ENCODE assay signal across 8 mouse cellular contexts in the genomic region with DNA sequence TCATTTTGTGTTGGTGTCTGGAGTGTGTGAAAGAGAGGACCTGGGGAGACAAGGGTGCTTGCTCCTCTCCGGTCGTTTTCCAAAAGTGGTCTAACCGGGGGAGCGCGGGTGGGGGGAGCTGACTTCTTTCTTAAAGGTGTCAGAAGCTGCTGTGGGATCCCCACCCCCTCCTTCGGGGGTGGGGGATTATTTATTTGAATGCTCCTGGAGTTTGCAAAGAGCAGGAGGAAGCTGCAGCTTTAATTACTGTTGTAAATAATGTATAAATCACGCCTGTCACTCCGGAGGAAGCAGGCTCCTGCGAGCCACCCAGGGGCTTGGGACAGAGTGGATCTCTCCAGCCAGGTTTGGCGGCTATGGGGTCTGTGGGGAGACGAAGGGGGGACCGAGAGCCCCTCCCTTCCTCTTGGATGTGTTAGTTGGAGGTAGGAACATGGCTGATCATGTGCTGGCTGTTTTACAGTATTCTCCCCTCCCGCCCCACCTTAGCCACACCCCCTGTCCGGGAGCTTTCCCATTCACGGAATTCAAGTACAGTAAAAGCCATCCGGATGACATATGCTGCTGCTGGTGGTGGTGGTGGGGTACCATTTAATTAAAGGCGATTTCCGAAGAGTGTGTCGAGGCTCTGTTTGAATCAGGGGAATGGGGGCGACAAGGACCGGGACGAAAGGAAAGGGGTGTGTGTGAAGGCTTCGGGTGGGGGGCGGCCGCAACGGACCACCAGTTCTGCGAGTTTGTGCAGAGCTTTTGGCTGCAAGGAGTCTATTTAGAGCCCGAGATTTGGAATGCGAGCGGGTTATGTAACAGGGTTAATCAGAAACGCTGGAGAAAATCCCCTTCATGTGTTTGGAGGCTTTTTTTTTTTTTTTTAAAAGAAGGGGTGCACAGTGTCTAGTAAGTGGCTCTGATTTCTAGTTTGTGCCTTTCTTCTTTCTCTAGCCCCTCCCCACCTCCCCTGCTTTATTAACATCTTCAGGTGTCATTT. TPM values are rescaled to one million over a fixed set of nuclear protein-coding genes. Genes with fewer than 3 reads are reported as not detected.
DNase-seq lines count a peak whose midpoint lies in the region; ATAC-seq and TF ChIP-seq lines count a peak whose summit lies in the region.

No protein-coding gene starts in this region.

- DNase-seq in cerebellum, adult 2 months = peak; percentile 80 to 86
- peak; percentile 33 for DNase-seq in forelimb bud, embryonic 11.5 days (ENCODE audit: low read depth, low spot score)
- peak; percentile 52 for DNase-seq in hindbrain, embryonic 11.5 days (ENCODE audit: low spot score)
- peak; percentile 35 for DNase-seq in left cerebral cortex, adult 11 months (ENCODE audit: low spot score)
- peak; percentile 74 for DNase-seq in lung, postnatal 10 days
- DNase-seq in right cerebral cortex, postnatal 10 days (ENCODE audit: low spot score in 2 of 2) = peak; percentile 53 to 56
- DNase-seq in thymus, postnatal 36 days = no peak

- H3K9ac ChIP-seq in ES-Bruce4 (ENCODE audit: low read depth, poor library complexity, severe bottlenecking) = peak overlapping the region; percentile 83
- peak overlapping the region; percentile 44; the same call in 1 of the 2 replicates for H3K9ac ChIP-seq in hindbrain, embryonic 11.5 days (ENCODE audit: low read depth, low read length)

- no peak for TF ChIP-seq CTCF in ES-Bruce4 (IDR thresholded peaks at IDR 0.05; ENCODE audit: low read depth, low read length)
- no peak for TF ChIP-seq CTCF in cerebellum, adult 2 months (IDR thresholded peaks at IDR 0.05; ENCODE audit: borderline replicate concordance, insufficient read depth, low read depth, low read length)

- H3K9me3 ChIP-seq in ES-Bruce4 (replicated peaks; ENCODE audit: control insufficient read depth, insufficient read depth, low read length, poor library complexity, severe bottlenecking) = no peaks in the 10 kb centered on the region
- H3K9me3 ChIP-seq in hindbrain, embryonic 11.5 days (ENCODE audit: control insufficient read depth, low read length) = no peaks in the 10 kb centered on the region

- peak; percentile 46; the same call in 1 of the 2 replicates for ATAC-seq in hindbrain, embryonic 11.5 days (ENCODE audit: low FRiP score)

- no peak for TF ChIP-seq POLR2A in ES-Bruce4 (IDR thresholded peaks at IDR 0.05; ENCODE audit: insufficient read depth, low read length)
- peak; percentile 20; the same call in 1 of the 2 replicates for TF ChIP-seq POLR2A in cerebellum, adult 2 months (IDR thresholded peaks at IDR 0.05; ENCODE audit: borderline replicate concordance, insufficient read depth, low read length)

- peak overlapping the region; percentile 71 for H3K4me2 ChIP-seq in hindbrain, embryonic 11.5 days (replicated peaks; ENCODE audit: low read depth, low read length)

- TF ChIP-seq EP300 in ES-Bruce4 (IDR thresholded peaks at IDR 0.05; ENCODE audit: insufficient read depth, low read depth, low read length) = no peak

- no peaks in the 10 kb centered on the region; the same call in 1 of the 2 replicates for H3K27me3 ChIP-seq in ES-Bruce4 (ENCODE audit: control insufficient read depth, insufficient read depth, low read length, poor library complexity, severe bottlenecking)
- H3K27me3 ChIP-seq in cerebellum, adult 2 months (ENCODE audit: control insufficient read depth, insufficient read depth, low read length) = no peaks in the 10 kb centered on the region
- H3K27me3 ChIP-seq in hindbrain, embryonic 11.5 days (ENCODE audit: control insufficient read depth, insufficient read depth, low read length) = no peaks in the 10 kb centered on the region

- H3K36me3 ChIP-seq in ES-Bruce4 (ENCODE audit: control insufficient read depth, insufficient read depth, low read length, poor library complexity, severe bottlenecking) = no peaks in the 10 kb centered on the region
- no peaks in the 10 kb centered on the region for H3K36me3 ChIP-seq in hindbrain, embryonic 11.5 days (ENCODE audit: control insufficient read depth, insufficient read depth, low read length)

- WGBS in cerebellum, adult 2 months = under 1% methylated on average over 31 of the region's 31 CpGs
- 3% methylated on average over 31 of the region's 31 CpGs for WGBS in hindbrain, embryonic 11.5 days

- peak overlapping the region; percentile 97 for H3K4me3 ChIP-seq in ES-Bruce4 (ENCODE audit: low read depth, low read length)
- peak overlapping the region; percentile 68 for H3K4me3 ChIP-seq in cerebellum, adult 2 months (replicated peaks; ENCODE audit: insufficient read depth, low read depth, low read length)
- peak overlapping the region; percentile 86 for H3K4me3 ChIP-seq in hindbrain, embryonic 11.5 days (ENCODE audit: low read depth, low read length)

- H3K27ac ChIP-seq in ES-Bruce4 (ENCODE audit: insufficient read depth, low read length) = no peak overlapping the region
- H3K27ac ChIP-seq in cerebellum, adult 2 months (ENCODE audit: insufficient read depth, low read length) = peak overlapping the region; percentile 98
- no peak overlapping the region for H3K27ac ChIP-seq in hindbrain, embryonic 11.5 days (ENCODE audit: low read depth, low read length)

- no peaks in the 10 kb centered on the region for H3K4me1 ChIP-seq in ES-Bruce4 (ENCODE audit: control insufficient read depth, insufficient read depth, low read length)
- peaks cover 9% of the 10 kb centered on the region; the same call in 1 of the 2 replicates for H3K4me1 ChIP-seq in cerebellum, adult 2 months (ENCODE audit: control insufficient read depth, insufficient read depth, low read length)
- 0 out of 2 replicates have a peak, but pooled peaks cover 2% of the 10 kb centered on the region for H3K4me1 ChIP-seq in hindbrain, embryonic 11.5 days (replicated peaks; ENCODE audit: control insufficient read depth, insufficient read depth, low read length)

RNA-seq across cellular contexts. Expression of a gene that starts 1.7 kb away (rescaled TPM):
- 1.8 and 3.6 TPM in 2 replicates for polyA plus RNA-seq in ES-Bruce4 (2011; ENCODE audit: insufficient read depth, insufficient read length, low read depth, missing spikeins)
- 58.4 and 62.4 TPM in 2 replicates for polyA plus RNA-seq in cerebellum, adult 2 months (2012; rRNA removed)
- 3.3 and 3.8 TPM in 2 replicates for polyA plus RNA-seq in hindbrain, embryonic 11.5 days (2014; fragmentation: Nextera tagmentation; extraction: Ambion mirVana)

Comparison
In these comparisons a context has a peak if more than half of its experiments do, and no peak if none do; other contexts are left out.
1. DNase-seq: peak in cerebellum, adult 2 months (2 of 2), forelimb bud, embryonic 11.5 days (single experiment), hindbrain, embryonic 11.5 days (single experiment), left cerebral cortex, adult 11 months (single experiment), lung, postnatal 10 days (single experiment) and right cerebral cortex, postnatal 10 days (2 of 2); none in thymus, postnatal 36 days (0 of 2).
2. RNA of a gene that starts 1.7 kb away (polyA plus RNA-seq): 58.4 to 62.4 TPM in cerebellum, adult 2 months; 3.3 to 3.8 TPM in hindbrain, embryonic 11.5 days and 1.8 to 3.6 TPM in ES-Bruce4; every median in the first group is over 10 times any median in the second.
3. Peak in every context shown above with its lines, with median percentiles within 50 percentile points of each other: H3K4me3 ChIP-seq.